Mouse (Mus musculus): Measurements from ENCODE around the gene Nlgn1.

- no peak for TF ChIP-seq TAL1 (IDR thresholded peaks at IDR 0.05; ENCODE audit: low read length)
- TF ChIP-seq GATA1 (IDR thresholded peaks at IDR 0.05; ENCODE audit: low read length): no peak
Observed at GRCm38 (mm10) chr3:25773908-25774307, 558.4 kb downstream of the Nlgn1 start.
